25 mouse cellular contexts compared by ENCODE assay signal in genomic region chr10:121663599-121663998, GRCm38 (mm10). TPM values are rescaled to one million over a fixed set of nuclear protein-coding genes. Genes with fewer than 3 reads are reported as not detected.
DNase-seq lines count a peak whose midpoint lies in the region; ATAC-seq and TF ChIP-seq lines count a peak whose summit lies in the region.
"Had no signal": no experiment of that assay in that cellular context is flagged by ENCODE, and none has a peak within 500 bp of the region (broad histone marks: within the 10 kb centered on the region; RNA-seq: fewer than 3 reads in every experiment).

No protein-coding gene starts in this region.

- peak; percentile 18; the same call in 1 of the 2 replicates for ATAC-seq in forebrain, postnatal 0 days
- no peak for ATAC-seq in forebrain, embryonic 13.5 days
- ATAC-seq in midbrain, embryonic 11.5 days (ENCODE audit: low FRiP score) = 0 out of 2 replicates have a peak, but pooled peaks have one; percentile 40
- no peak for ATAC-seq in midbrain, embryonic 13.5 days
- ATAC-seq in hindbrain, embryonic 16.5 days = no peak
- ATAC-seq in kidney, embryonic 16.5 days (ENCODE audit: low FRiP score, low TSS enrichment) = no peak
- ATAC-seq: intestine, postnatal 0 days; Patski had no signal

- H3K27me3 ChIP-seq in forebrain, postnatal 0 days (ENCODE audit: insufficient read depth, low read length) = no peaks in the 10 kb centered on the region
- H3K27me3 ChIP-seq in forebrain, embryonic 13.5 days = no peaks in the 10 kb centered on the region
- H3K27me3 ChIP-seq in midbrain, embryonic 11.5 days (ENCODE audit: control insufficient read depth, insufficient read depth, low read length) = no peaks in the 10 kb centered on the region
- no peaks in the 10 kb centered on the region for H3K27me3 ChIP-seq in midbrain, embryonic 13.5 days
- no peaks in the 10 kb centered on the region for H3K27me3 ChIP-seq in hindbrain, embryonic 16.5 days (replicated peaks; ENCODE audit: control insufficient read depth, insufficient read depth, low read length)
- H3K27me3 ChIP-seq in kidney, embryonic 16.5 days (ENCODE audit: insufficient read depth, low read length) = no peaks in the 10 kb centered on the region
- H3K27me3 ChIP-seq: embryonic facial prominence, embryonic 12.5 days; neural tube, embryonic 12.5 days had no signal

- 35% methylated on average over 13 of the region's 13 CpGs for WGBS in forebrain, postnatal 0 days
- WGBS in forebrain, embryonic 13.5 days = 35% methylated on average over 13 of the region's 13 CpGs
- 65% methylated on average over 13 of the region's 13 CpGs for WGBS in midbrain, embryonic 11.5 days
- 49% methylated on average over 13 of the region's 13 CpGs for WGBS in midbrain, embryonic 13.5 days
- 48% methylated on average over 13 of the region's 13 CpGs for WGBS in hindbrain, embryonic 16.5 days
- WGBS in kidney, embryonic 16.5 days = 50% methylated on average over 13 of the region's 13 CpGs

- no peak overlapping the region for H3K4me3 ChIP-seq in forebrain, postnatal 0 days (ENCODE audit: low read depth, low read length)
- no peak overlapping the region for H3K4me3 ChIP-seq in forebrain, embryonic 13.5 days
- no peak overlapping the region for H3K4me3 ChIP-seq in midbrain, embryonic 11.5 days (ENCODE audit: low read depth, low read length)
- no peak overlapping the region for H3K4me3 ChIP-seq in midbrain, embryonic 13.5 days (replicated peaks)
- H3K4me3 ChIP-seq in hindbrain, embryonic 16.5 days (ENCODE audit: low read length) = no peak overlapping the region
- no peak overlapping the region for H3K4me3 ChIP-seq in kidney, embryonic 16.5 days (ENCODE audit: low read length)
- H3K4me3 ChIP-seq: embryonic facial prominence, embryonic 12.5 days; neural tube, embryonic 12.5 days had no signal

- H3K36me3 ChIP-seq in forebrain, postnatal 0 days (ENCODE audit: insufficient read depth) = no peaks in the 10 kb centered on the region
- no peaks in the 10 kb centered on the region for H3K36me3 ChIP-seq in forebrain, embryonic 13.5 days (ENCODE audit: poor library complexity, severe bottlenecking)
- no peaks in the 10 kb centered on the region for H3K36me3 ChIP-seq in midbrain, embryonic 11.5 days (ENCODE audit: control insufficient read depth, insufficient read depth, low read length)
- no peaks in the 10 kb centered on the region for H3K36me3 ChIP-seq in midbrain, embryonic 13.5 days
- H3K36me3 ChIP-seq in hindbrain, embryonic 16.5 days (ENCODE audit: control insufficient read depth, insufficient read depth, low read length) = no peaks in the 10 kb centered on the region
- H3K36me3 ChIP-seq in kidney, embryonic 16.5 days (ENCODE audit: insufficient read depth, low read length) = no peaks in the 10 kb centered on the region
- H3K36me3 ChIP-seq: embryonic facial prominence, embryonic 12.5 days; G1E; neural tube, embryonic 12.5 days had no signal

- no peaks in the 10 kb centered on the region for H3K4me1 ChIP-seq in forebrain, postnatal 0 days (ENCODE audit: insufficient read depth)
- peaks cover 11% of the 10 kb centered on the region for H3K4me1 ChIP-seq in forebrain, embryonic 13.5 days
- peaks cover 2% of the 10 kb centered on the region; the same call in 1 of the 2 replicates for H3K4me1 ChIP-seq in midbrain, embryonic 11.5 days (ENCODE audit: control insufficient read depth, insufficient read depth, low read length)
- H3K4me1 ChIP-seq in midbrain, embryonic 13.5 days (replicated peaks) = peaks cover 8% of the 10 kb centered on the region
- H3K4me1 ChIP-seq in hindbrain, embryonic 16.5 days (ENCODE audit: control insufficient read depth, insufficient read depth, low read depth, low read length) = no peaks in the 10 kb centered on the region
- H3K4me1 ChIP-seq in kidney, embryonic 16.5 days (ENCODE audit: insufficient read depth, low read length) = 0 out of 2 replicates have a peak, but pooled peaks cover 4% of the 10 kb centered on the region
- H3K4me1 ChIP-seq: embryonic facial prominence, embryonic 12.5 days; neural tube, embryonic 12.5 days had no signal

- H3K9ac ChIP-seq in forebrain, postnatal 0 days = no peak overlapping the region
- H3K9ac ChIP-seq in forebrain, embryonic 13.5 days = no peak overlapping the region
- no peak overlapping the region for H3K9ac ChIP-seq in midbrain, embryonic 11.5 days (ENCODE audit: low read length)
- H3K9ac ChIP-seq in midbrain, embryonic 13.5 days (replicated peaks) = no peak overlapping the region
- H3K9ac ChIP-seq in hindbrain, embryonic 16.5 days (ENCODE audit: low read depth, low read length) = no peak overlapping the region
- H3K9ac ChIP-seq in kidney, embryonic 16.5 days (replicated peaks; ENCODE audit: low read length) = no peak overlapping the region
- H3K9ac ChIP-seq: embryonic facial prominence, embryonic 12.5 days; liver, embryonic 14.5 days; lung, embryonic 14.5 days; neural tube, embryonic 12.5 days had no signal

- DNase-seq in forebrain, postnatal 0 days = peak; percentile 31
- DNase-seq in midbrain, embryonic 11.5 days (ENCODE audit: low spot score, missing footprints) = no peak
- peak; percentile 25 for DNase-seq in brain, adult 2 months (ENCODE audit: low read depth, low spot score)
- no peak for DNase-seq in heart, adult 9 months (ENCODE audit: low spot score in 2 of 2)
- DNase-seq: adrenal gland, postnatal 36 days; cerebellum, adult 18-20 months; cerebellum, postnatal 14 days; gastrocnemius, postnatal 10 days; lung, embryonic 14.5 days; spleen, adult 18-20 months had no signal

- H3K9me3 ChIP-seq in forebrain, postnatal 0 days (ENCODE audit: low read length) = no peaks in the 10 kb centered on the region
- H3K9me3 ChIP-seq in forebrain, embryonic 13.5 days (replicated peaks) = no peaks in the 10 kb centered on the region
- H3K9me3 ChIP-seq in midbrain, embryonic 11.5 days (ENCODE audit: control insufficient read depth, low read length) = no peaks in the 10 kb centered on the region
- H3K9me3 ChIP-seq in midbrain, embryonic 13.5 days = no peaks in the 10 kb centered on the region
- H3K9me3 ChIP-seq in hindbrain, embryonic 16.5 days (ENCODE audit: control insufficient read depth, low read length) = no peaks in the 10 kb centered on the region
- no peaks in the 10 kb centered on the region for H3K9me3 ChIP-seq in kidney, embryonic 16.5 days (ENCODE audit: low read length)
- H3K9me3 ChIP-seq: embryonic facial prominence, embryonic 12.5 days; G1E; neural tube, embryonic 12.5 days had no signal

- peak; percentile 17; the same call in 1 of the 2 replicates for TF ChIP-seq CTCF in forebrain, postnatal 0 days (IDR thresholded peaks at IDR 0.05; ENCODE audit: low read depth)

- 0 out of 2 replicates have a peak overlapping the region, but pooled peaks have one; percentile 3 for H3K4me2 ChIP-seq in forebrain, postnatal 0 days (ENCODE audit: low read depth)
- no peak overlapping the region for H3K4me2 ChIP-seq in forebrain, embryonic 13.5 days
- H3K4me2 ChIP-seq in midbrain, embryonic 11.5 days = no peak overlapping the region
- no peak overlapping the region for H3K4me2 ChIP-seq in midbrain, embryonic 13.5 days (replicated peaks)
- H3K4me2 ChIP-seq in hindbrain, embryonic 16.5 days (ENCODE audit: low read length) = peak overlapping the region; percentile 20
- no peak overlapping the region for H3K4me2 ChIP-seq in kidney, embryonic 16.5 days (replicated peaks; ENCODE audit: low read depth, low read length)
- H3K4me2 ChIP-seq: embryonic facial prominence, embryonic 12.5 days; heart, embryonic 11.5 days; lung, embryonic 14.5 days; neural tube, embryonic 12.5 days had no signal

- no peak overlapping the region for H3K27ac ChIP-seq in forebrain, postnatal 0 days (ENCODE audit: low read depth, low read length)
- H3K27ac ChIP-seq in forebrain, embryonic 13.5 days = no peak overlapping the region
- no peak overlapping the region for H3K27ac ChIP-seq in midbrain, embryonic 11.5 days (ENCODE audit: low read depth, low read length)
- H3K27ac ChIP-seq in midbrain, embryonic 13.5 days = no peak overlapping the region
- no peak overlapping the region for H3K27ac ChIP-seq in hindbrain, embryonic 16.5 days (ENCODE audit: low read depth, low read length)
- no peak overlapping the region for H3K27ac ChIP-seq in kidney, embryonic 16.5 days (ENCODE audit: low read length)
- H3K27ac ChIP-seq: embryonic facial prominence, embryonic 12.5 days; liver, embryonic 14.5 days; neural tube, embryonic 12.5 days had no signal

RNA-seq across cellular contexts. Expression of gene D930020B18Rik, which starts 22.2 kb away (rescaled TPM):
- total RNA-seq in forebrain, postnatal 0 days (2014; rRNA removed) = 0.62 and 0.90 TPM in 2 replicates
- polyA plus RNA-seq in forebrain, postnatal 0 days (2015; fragmentation: Nextera tagmentation; extraction: Ambion mirVana) = 0.21 and 0.31 TPM in 2 replicates
- polyA plus RNA-seq in forebrain, embryonic 13.5 days (2015; fragmentation: Nextera tagmentation; extraction: Ambion mirVana) = 0.11 TPM in 1 of 2 replicates, not detected in the other
- polyA plus RNA-seq in midbrain, embryonic 11.5 days (2014; fragmentation: Nextera tagmentation; extraction: Ambion mirVana) = not detected in 2 replicates
- polyA plus RNA-seq in midbrain, embryonic 13.5 days (2015; fragmentation: Nextera tagmentation; extraction: Ambion mirVana) = 0.15 and 0.19 TPM in 2 replicates
- 0.13 and 0.24 TPM in 2 replicates for polyA plus RNA-seq in hindbrain, embryonic 16.5 days (2015; fragmentation: Nextera tagmentation; extraction: Ambion mirVana)
- 0.27 and 0.30 TPM in 2 replicates for polyA plus RNA-seq in kidney, embryonic 16.5 days (2015; fragmentation: Nextera tagmentation; extraction: Ambion mirVana)
- total RNA-seq: adrenal gland, adult 18-20 months; adrenal gland, postnatal 36 days; gastrocnemius, postnatal 10 days; hematopoietic stem cell, adult 5-6 weeks; megakaryocyte-erythroid progenitor cell, adult 5-6 weeks had no signal
- polyA plus RNA-seq: G1E; heart, embryonic 11.5 days; heart, postnatal 0 days; neural tube, embryonic 12.5 days; Patski had no signal

RNA-seq across cellular contexts. Expression of gene Xpot, which starts 37.5 kb away (rescaled TPM):
- 75.1 and 92.7 TPM in 2 replicates for total RNA-seq in forebrain, postnatal 0 days (2014; rRNA removed)
- polyA plus RNA-seq in forebrain, postnatal 0 days (2015; fragmentation: Nextera tagmentation; extraction: Ambion mirVana) = 23.5 and 28.1 TPM in 2 replicates
- 37.9 and 38.3 TPM in 2 replicates for polyA plus RNA-seq in forebrain, embryonic 13.5 days (2015; fragmentation: Nextera tagmentation; extraction: Ambion mirVana)
- 55.5 and 68.5 TPM in 2 replicates for polyA plus RNA-seq in midbrain, embryonic 11.5 days (2014; fragmentation: Nextera tagmentation; extraction: Ambion mirVana)
- polyA plus RNA-seq in midbrain, embryonic 13.5 days (2015; fragmentation: Nextera tagmentation; extraction: Ambion mirVana) = 27.7 and 31.9 TPM in 2 replicates
- 29.7 and 32.2 TPM in 2 replicates for polyA plus RNA-seq in hindbrain, embryonic 16.5 days (2015; fragmentation: Nextera tagmentation; extraction: Ambion mirVana)
- 48.3 and 55.9 TPM in 2 replicates for polyA plus RNA-seq in kidney, embryonic 16.5 days (2015; fragmentation: Nextera tagmentation; extraction: Ambion mirVana)

Comparison
In these comparisons a context has a peak if more than half of its experiments do, and no peak if none do; other contexts are left out.
1. ATAC-seq: peak in forebrain, postnatal 0 days (single experiment) and midbrain, embryonic 11.5 days (single experiment); none in forebrain, embryonic 13.5 days (single experiment), midbrain, embryonic 13.5 days (single experiment), hindbrain, embryonic 16.5 days (single experiment) and kidney, embryonic 16.5 days (single experiment).
2. H3K4me2 ChIP-seq: peak in forebrain, postnatal 0 days (single experiment) and hindbrain, embryonic 16.5 days (single experiment); none in forebrain, embryonic 13.5 days (single experiment), midbrain, embryonic 11.5 days (single experiment), midbrain, embryonic 13.5 days (single experiment) and kidney, embryonic 16.5 days (single experiment).
3. DNase-seq: peak in forebrain, postnatal 0 days (single experiment) and brain, adult 2 months (single experiment); none in midbrain, embryonic 11.5 days (single experiment) and heart, adult 9 months (0 of 2).